Mouse (Mus musculus) ES-Bruce4 (cell line): ENCODE measurements around the gene Fbn1. TPM values are rescaled to one million over a fixed set of nuclear protein-coding genes. Genes with fewer than 3 reads are reported as not detected.

Experiments
- H3K27ac ChIP-seq: 2 replicates; pipeline ENCODE4 v1.5.1; 2012; ENCODE audit warnings: low read length, inconsistent platforms; ENCODE audit not compliant: insufficient read depth
- H3K27me3 ChIP-seq: 2 replicates; pipeline ENCODE4 v1.6.1; 2012; ENCODE audit warnings: mild to moderate bottlenecking, low read length, inconsistent platforms; ENCODE audit not compliant: control insufficient read depth, poor library complexity, insufficient read depth, severe bottlenecking
- H3K36me3 ChIP-seq: 2 replicates; pipeline ENCODE4 v1.6.1; 2012; ENCODE audit warnings: inconsistent platforms, mild to moderate bottlenecking, low read length, moderate library complexity; ENCODE audit not compliant: control insufficient read depth, poor library complexity, insufficient read depth, severe bottlenecking
- H3K4me1 ChIP-seq: one replicate; pipeline ENCODE4 v1.8.1; 2011; ENCODE audit warnings: low read length; ENCODE audit not compliant: control insufficient read depth, insufficient read depth
- H3K4me3 ChIP-seq: 2 replicates; pipeline ENCODE4 v1.5.1; 2011; ENCODE audit warnings: low read depth, mild to moderate bottlenecking, low read length
- H3K9ac ChIP-seq: 2 replicates; pipeline ENCODE4 v1.6.1; 2012; ENCODE audit warnings: low read depth, mild to moderate bottlenecking, inconsistent platforms; ENCODE audit not compliant: poor library complexity, severe bottlenecking
- H3K9me3 ChIP-seq: replicated peaks from 2 replicates; pipeline ENCODE4 v1.6.1; 2012; ENCODE audit warnings: mild to moderate bottlenecking, low read length, inconsistent platforms; ENCODE audit not compliant: control insufficient read depth, poor library complexity, insufficient read depth, severe bottlenecking
- CTCF ChIP-seq: IDR thresholded peaks from one replicate; pipeline ENCODE4 v1.8.1; 2011; ENCODE audit warnings: low read depth, low read length
- EP300 ChIP-seq: IDR thresholded peaks from 2 replicates; pipeline ENCODE4 v1.6.1; 2011; ENCODE audit warnings: low read depth, low read length; ENCODE audit not compliant: insufficient read depth
- POLR2A ChIP-seq: IDR thresholded peaks from one replicate; pipeline ENCODE4 v1.8.1; 2011; ENCODE audit warnings: low read length; ENCODE audit not compliant: insufficient read depth
- polyA plus RNA-seq: library from polyadenylated mRNA; stranded (reverse); fragments of >200 nt; gene quantifications from 2 replicates; pipeline ENCODE4 v1.2.4, GENCODE M21; 2011; ENCODE audit warnings: low read depth; ENCODE audit not compliant: missing spikeins, insufficient read depth, insufficient read length

Gene Fbn1
- polyA plus RNA-seq, 1 experiment, result 2.4 TPM

DNA sequence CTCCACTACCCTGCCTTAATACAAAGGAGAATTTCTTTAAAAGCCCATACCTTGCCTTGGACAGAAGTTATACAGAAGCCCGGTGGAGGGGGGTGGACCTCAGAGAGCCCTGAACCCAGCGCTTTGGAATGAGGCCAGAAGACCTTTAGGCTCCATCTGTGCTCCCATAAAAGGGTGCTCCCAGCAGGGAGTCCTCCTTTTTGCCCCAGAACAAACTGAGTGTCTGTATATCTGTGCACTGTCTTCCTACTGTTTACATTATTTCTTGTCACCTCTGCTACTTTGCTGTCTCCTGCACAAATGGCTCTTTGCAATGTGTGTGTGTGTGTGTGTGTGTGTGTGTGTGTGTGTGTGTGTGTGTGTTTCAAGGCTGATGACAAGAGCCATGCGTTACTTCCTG is 48.7 kb downstream of the Fbn1 start:
- Histone ChIP-seq H3K27ac (no peak overlapping the region), H3K27me3 (no peaks in the 10 kb centered on the region), H3K9ac (no peak overlapping the region), H3K9me3 (no peaks in the 10 kb centered on the region), H3K4me3 (no peak overlapping the region), H3K36me3 (no peaks in the 10 kb centered on the region), H3K4me1 (no peaks in the 10 kb centered on the region)
- TF ChIP-seq EP300, result no peak
- no peak for TF ChIP-seq CTCF
- no peak for TF ChIP-seq POLR2A

DNA sequence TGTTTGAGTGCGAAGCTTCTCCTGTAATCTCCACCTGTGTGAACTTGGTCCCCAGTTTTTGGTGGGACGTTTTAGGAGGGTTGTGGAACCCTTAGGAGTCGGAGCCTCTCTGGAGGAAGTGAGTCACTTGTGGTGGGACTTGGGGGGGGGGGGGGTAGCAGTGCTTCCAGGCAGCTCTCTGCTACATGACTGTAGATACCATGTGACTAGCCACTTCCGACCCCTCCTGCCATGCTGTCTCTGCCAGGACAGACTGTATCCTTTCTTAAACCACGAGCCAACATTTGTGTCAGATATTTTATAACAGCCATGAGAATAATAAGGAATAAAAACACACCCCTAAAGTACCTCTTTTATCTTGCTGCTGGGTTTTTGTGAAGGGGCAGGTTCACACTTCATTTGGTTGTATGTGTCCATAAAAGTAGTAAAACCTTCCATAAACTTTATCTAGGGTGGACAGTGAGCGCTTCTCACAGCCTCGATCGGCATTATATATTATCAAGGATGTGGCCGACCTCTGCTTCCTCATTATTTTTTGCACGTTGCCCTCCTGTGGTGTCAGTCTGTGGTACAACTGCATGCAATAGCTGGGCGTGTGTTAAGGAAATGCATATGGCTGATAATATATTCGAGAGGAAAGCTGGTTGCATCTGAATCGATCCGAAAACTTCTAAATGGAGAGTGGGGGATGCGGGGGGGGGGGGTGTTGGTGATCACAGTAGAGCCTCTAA is 51.6 kb downstream of the Fbn1 start:
- Histone ChIP-seq H3K9me3 (no peaks in the 10 kb centered on the region), H3K9ac (no peak overlapping the region), H3K36me3 (no peaks in the 10 kb centered on the region), H3K27ac (no peak overlapping the region), H3K4me1 (no peaks in the 10 kb centered on the region), H3K4me3 (no peak overlapping the region), H3K27me3 (no peaks in the 10 kb centered on the region)
- no peak for TF ChIP-seq CTCF
- TF ChIP-seq POLR2A, result no peak
- no peak for TF ChIP-seq EP300

DNA sequence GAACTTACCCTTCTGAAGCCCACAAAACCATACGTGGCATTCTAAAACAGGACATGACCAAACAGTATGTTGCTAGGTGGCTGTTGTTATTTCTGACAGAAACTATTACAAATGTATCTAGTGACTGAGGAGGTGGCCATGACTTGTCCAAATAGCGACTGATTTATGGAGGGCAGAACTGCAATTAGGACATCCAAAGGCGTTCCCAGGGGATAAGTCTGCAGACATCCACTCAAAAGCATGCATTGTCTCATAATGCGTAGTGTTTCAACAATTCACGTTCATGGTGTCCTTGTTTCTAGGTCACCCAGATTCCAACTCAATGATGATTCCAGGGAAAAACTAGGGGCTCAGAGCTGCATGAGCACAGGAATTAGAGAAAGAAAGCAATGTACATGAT is 53.0 kb downstream of the Fbn1 start:
- Histone ChIP-seq H3K9me3 (no peaks in the 10 kb centered on the region), H3K9ac (no peak overlapping the region), H3K4me3 (no peak overlapping the region), H3K27ac (no peak overlapping the region), H3K4me1 (no peaks in the 10 kb centered on the region), H3K36me3 (no peaks in the 10 kb centered on the region), H3K27me3 (no peaks in the 10 kb centered on the region)
- TF ChIP-seq CTCF, result no peak
- TF ChIP-seq POLR2A, result no peak
- no peak for TF ChIP-seq EP300

DNA sequence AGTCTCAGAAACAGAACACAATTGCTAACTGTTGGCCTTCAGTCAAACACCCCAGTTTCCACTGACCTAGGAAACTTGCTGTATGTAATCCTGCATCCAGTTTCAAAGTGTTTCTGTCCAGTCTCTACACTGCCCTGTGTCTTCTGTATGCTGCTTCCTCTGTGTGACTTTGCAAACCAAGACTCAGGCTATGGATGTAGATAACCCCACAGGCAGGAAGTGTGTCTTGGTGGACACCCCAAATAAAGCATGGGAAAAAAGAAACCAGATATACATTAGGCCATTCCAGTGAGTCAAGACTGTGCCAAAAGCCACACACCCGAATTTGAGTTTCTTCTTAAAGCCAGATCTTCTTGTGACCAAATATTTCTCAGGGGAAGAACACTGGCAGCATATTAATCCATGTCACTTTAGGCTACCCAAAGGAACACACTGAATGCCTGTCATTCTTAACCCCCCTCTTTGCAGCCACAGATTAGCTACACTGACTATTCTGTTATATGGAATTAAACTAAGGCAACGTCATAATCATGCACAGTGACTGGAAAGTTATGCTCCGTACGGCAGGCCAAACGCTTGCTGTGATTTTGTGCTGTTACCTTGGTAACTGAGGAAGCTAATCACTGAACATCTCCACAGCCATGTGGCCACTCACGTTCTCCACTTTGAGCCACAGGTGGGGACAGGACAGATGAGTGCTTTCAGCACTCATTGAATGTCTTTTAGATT is 55.3 kb downstream of the Fbn1 start:
- Histone ChIP-seq H3K4me3 (no peak overlapping the region), H3K9me3 (no peaks in the 10 kb centered on the region), H3K9ac (no peak overlapping the region), H3K4me1 (no peaks in the 10 kb centered on the region), H3K27me3 (no peaks in the 10 kb centered on the region), H3K36me3 (no peaks in the 10 kb centered on the region), H3K27ac (no peak overlapping the region)
- TF ChIP-seq EP300 (no peak), CTCF (no peak), POLR2A (no peak)

DNA sequence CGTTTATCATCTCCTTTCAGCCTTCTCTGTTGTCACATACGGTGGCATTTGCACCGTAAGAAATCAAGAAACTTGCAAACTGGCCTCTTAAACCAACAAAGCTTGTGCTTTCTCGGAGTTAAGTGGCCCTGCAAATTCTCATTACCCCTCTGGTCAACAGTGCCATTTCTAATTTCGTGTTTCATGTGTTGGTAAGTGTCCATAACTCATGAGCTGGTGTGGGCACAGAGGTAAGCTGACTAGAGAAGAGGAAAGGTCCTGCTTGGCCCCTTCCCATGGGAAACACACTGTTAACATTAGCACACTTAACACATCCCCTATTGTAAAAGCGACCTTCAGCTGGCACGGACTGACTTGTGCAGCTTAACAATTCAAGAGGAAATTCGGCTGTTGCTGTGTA is 58.4 kb downstream of the Fbn1 start:
- Histone ChIP-seq H3K36me3 (no peaks in the 10 kb centered on the region), H3K27ac (no peak overlapping the region), H3K9ac (no peak overlapping the region), H3K4me3 (no peak overlapping the region), H3K27me3 (no peaks in the 10 kb centered on the region), H3K9me3 (no peaks in the 10 kb centered on the region), H3K4me1 (no peaks in the 10 kb centered on the region)
- no peak for TF ChIP-seq EP300
- TF ChIP-seq POLR2A, result no peak
- no peak for TF ChIP-seq CTCF

DNA sequence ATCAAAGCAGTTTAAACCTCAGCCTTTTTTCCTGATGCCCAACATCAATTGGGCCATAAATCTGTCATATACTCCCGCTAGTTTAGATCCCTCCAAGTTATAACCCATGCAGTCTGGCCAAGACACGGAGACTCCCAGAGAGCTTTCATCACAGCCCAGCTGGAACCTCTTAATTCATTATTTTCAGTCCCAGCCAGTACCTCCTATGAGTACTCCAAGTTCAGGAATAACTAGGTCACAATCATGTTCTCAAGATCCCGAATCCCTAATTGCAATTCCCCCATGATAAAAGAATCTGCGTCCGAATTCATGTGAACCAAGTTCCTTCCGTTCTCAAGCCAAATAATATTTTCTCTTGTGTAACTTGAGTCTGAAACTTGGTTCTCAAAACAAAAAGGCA is 58.9 kb downstream of the Fbn1 start:
- H3K27ac ChIP-seq, result no peak overlapping the region
- H3K4me1 ChIP-seq, result no peaks in the 10 kb centered on the region
- no peak overlapping the region for H3K4me3 ChIP-seq
- H3K27me3 ChIP-seq, result no peaks in the 10 kb centered on the region
- no peak overlapping the region for H3K9ac ChIP-seq
- no peaks in the 10 kb centered on the region for H3K36me3 ChIP-seq
- no peak for TF ChIP-seq CTCF
- no peak for TF ChIP-seq POLR2A
- no peak for TF ChIP-seq EP300
- no peaks in the 10 kb centered on the region for H3K9me3 ChIP-seq
